Mouse (Mus musculus) small intestine, adult 2 months (tissue): ENCODE measurements around the gene Tceal3.

Source experiments
- CTCF ChIP-seq: fragments of 200-500 bp; IDR thresholded peaks from 2 replicates; pipeline ENCODE4 v1.5.1; 2012; ENCODE audit warnings: low read depth, mild to moderate bottlenecking, control low read depth, inconsistent platforms, low read length, moderate library complexity, mixed read lengths; ENCODE audit not compliant: insufficient replicate concordance, insufficient read length; ENCODE audit errors: extremely low read depth
- POLR2A ChIP-seq: fragments of 200-500 bp; IDR thresholded peaks from 2 replicates; pipeline ENCODE4 v1.6.1; 2012; ENCODE audit warnings: low read depth, mild to moderate bottlenecking, control low read depth, inconsistent platforms, low read length, moderate library complexity

DNA sequence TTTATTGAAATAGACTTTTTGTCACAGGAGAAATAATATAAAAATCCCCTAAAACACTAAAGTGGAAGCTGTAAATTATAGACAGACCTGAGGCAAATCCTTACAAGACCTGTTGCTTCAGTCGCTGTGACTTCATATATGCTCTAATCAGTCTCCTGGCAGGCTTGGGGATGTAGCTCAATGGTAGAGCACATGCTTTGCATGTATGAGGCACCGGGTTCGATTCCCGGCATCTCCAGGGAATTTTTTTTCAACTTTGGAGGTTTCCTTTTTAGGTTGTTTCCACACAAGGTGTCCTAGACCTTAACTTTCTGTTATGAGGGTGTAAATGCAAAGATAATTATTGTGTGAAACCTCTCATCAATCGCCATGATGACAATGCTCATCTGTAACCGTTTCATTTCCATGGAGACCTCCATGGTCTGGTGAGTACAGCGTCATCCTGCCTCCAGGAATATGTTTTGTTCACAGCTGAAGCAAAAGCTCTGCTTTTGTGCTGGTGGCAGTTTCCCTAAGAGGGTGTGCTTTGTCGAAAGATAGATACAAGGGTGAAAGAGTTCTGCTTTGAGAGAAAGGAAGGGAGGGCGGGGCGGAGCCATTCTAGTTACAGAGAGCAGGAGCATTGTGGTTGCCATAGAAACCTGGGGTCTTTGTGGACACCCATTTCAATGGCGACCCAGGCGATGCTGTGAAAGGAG is at the start of gene Tceal3:
- TF ChIP-seq CTCF (no peak), POLR2A (no peak)
